Mouse (Mus musculus) embryonic facial prominence, embryonic 14.5 days (tissue): ENCODE results near the gene Cnot3. TPM values are rescaled to one million over a fixed set of nuclear protein-coding genes. Genes with fewer than 3 reads are reported as not detected.
"Not testable (repeated sequence)": the region's sequence is repeated elsewhere in the genome, so short reads cannot be mapped to it uniquely, and the experiment has no call there.

Experiments
- ATAC-seq: fragments of 200-750 bp; cut with Nextera tagmentation; 2 replicates; pipeline ENCODE4 v1.8.0; 2017; ENCODE audit warnings: low read depth, moderate number of reproducible peaks, moderate TSS enrichment
- DNase-seq: peaks from one replicate; pipeline ENCODE4 v3.0.0-alpha.2; 2015; ENCODE audit warnings: low spot score
- H3K27ac ChIP-seq: fragments of 300-500 bp; sonication (generic); replicated peaks from 2 replicates; pipeline ENCODE4 v1.5.1; 2014; ENCODE audit warnings: low read depth, mild to moderate bottlenecking, low read length, moderate library complexity
- H3K27me3 ChIP-seq: fragments of 300-500 bp; sonication (generic); replicated peaks from 2 replicates; pipeline ENCODE4 v1.6.1; 2014; ENCODE audit warnings: low read length; ENCODE audit not compliant: control insufficient read depth, insufficient read depth
- H3K36me3 ChIP-seq: fragments of 300-500 bp; sonication (generic); 2 replicates; pipeline ENCODE4 v1.6.1; 2014; ENCODE audit warnings: low read length, mixed read lengths; ENCODE audit not compliant: control insufficient read depth, insufficient read depth
- H3K4me1 ChIP-seq: fragments of 300-500 bp; sonication (generic); 2 replicates; pipeline ENCODE4 v1.6.1; 2014; ENCODE audit warnings: antibody characterized with exemption, low read length; ENCODE audit not compliant: control insufficient read depth, insufficient read depth
- H3K4me2 ChIP-seq: fragments of 300-500 bp; sonication (generic); 2 replicates; pipeline ENCODE4 v1.6.1; 2014; ENCODE audit warnings: low read depth, mild to moderate bottlenecking, low read length, moderate library complexity, mixed read lengths
- H3K4me3 ChIP-seq: fragments of 300-500 bp; sonication (generic); 2 replicates; pipeline ENCODE4 v1.5.1; 2014; ENCODE audit warnings: low read depth, mild to moderate bottlenecking, low read length
- H3K9ac ChIP-seq: fragments of 300-500 bp; sonication (generic); 2 replicates; pipeline ENCODE4 v1.6.1; 2014; ENCODE audit warnings: low read depth, mild to moderate bottlenecking, low read length, moderate library complexity, mixed read lengths
- H3K9me3 ChIP-seq: fragments of 300-500 bp; sonication (generic); 2 replicates; pipeline ENCODE4 v1.6.1; 2016; ENCODE audit warnings: low read length; ENCODE audit not compliant: control insufficient read depth
- WGBS: fragments of 180-500 bp; shearing (Covaris S2); extraction: QIAGEN DNeasy Blood & Tissue Kit; methylation state at CpG from one replicate; pipeline ENCODE4 v1.1.7; 2014; 5-methylcytosine and 5-hydroxymethylcytosine counted together
- microRNA-seq: library from miRNA; unstranded; fragments of <30 nt; microRNA quantifications from one replicate; pipeline ENCODE4, GENCODE M21; 2016; ENCODE audit warnings: borderline number of aligned reads
- polyA plus RNA-seq: library from polyadenylated mRNA; unstranded; fragments of >200 nt; fragmentation: Nextera tagmentation; extraction: Ambion mirVana; gene quantifications from 2 replicates; pipeline ENCODE4 v1.2.1, GENCODE M21; 2014

Gene Cnot3
- polyA plus RNA-seq, 1 experiment from 2014 or later, result 51.0 TPM

GRCm38 (mm10) chr7:3708447-3708980 lies 63.4 kb downstream of the Cnot3 start:
- not testable (repeated sequence) for ATAC-seq, H3K27me3 ChIP-seq, H3K4me1 ChIP-seq, DNase-seq, H3K4me3 ChIP-seq, H3K9me3 ChIP-seq, H3K4me2 ChIP-seq, H3K27ac ChIP-seq, H3K9ac ChIP-seq
- H3K36me3 ChIP-seq, result peaks cover 38% of the 10 kb centered on the region
- WGBS, result 37% methylated on average over 5 of the region's 5 CpGs

GRCm38 (mm10) chr7:3709000-3709399 lies 63.9 kb downstream of the Cnot3 start:
- WGBS, result 68% methylated on average over 1 of the region's 1 CpGs
- H3K9me3 ChIP-seq, result no peaks in the 10 kb centered on the region
- no peak overlapping the region for H3K4me3 ChIP-seq
- DNase-seq (no peak), ATAC-seq (no peak)
- peaks cover 4% of the 10 kb centered on the region; the same call in 1 of the 2 replicates for H3K4me1 ChIP-seq
- H3K9ac ChIP-seq, result no peak overlapping the region
- H3K36me3 ChIP-seq, result peaks cover 38% of the 10 kb centered on the region
- H3K27ac ChIP-seq, result no peak overlapping the region
- H3K27me3 ChIP-seq, result no peaks in the 10 kb centered on the region
- H3K4me2 ChIP-seq, result no peak overlapping the region

Small RNA genes within 50 kb of the gene (microRNA-seq; reads per million reads assigned to microRNA genes)
- gene Mir3572, result 2.5 reads per million, percentile 11 among the genes with 10 or more reads in this experiment

Other genes with a start within 250 kb of the Cnot3 start
- 13.0 and 14.5 TPM in 2 replicates for gene Cacng6, start 221.1 kb upstream of the Cnot3 start, polyA plus RNA-seq
- 0.22 and 0.29 TPM in 2 replicates for gene Tarm1, start 142.6 kb upstream of the Cnot3 start, polyA plus RNA-seq
- gene Oscar, start 29.1 kb upstream of the Cnot3 start, polyA plus RNA-seq, result 0.22 and 0.49 TPM in 2 replicates
- gene Ndufa3, start 27.9 kb upstream of the Cnot3 start, polyA plus RNA-seq, result 497 and 552 TPM in 2 replicates
- 19.1 and 20.5 TPM in 2 replicates for gene Tfpt, start 15.3 kb upstream of the Cnot3 start, polyA plus RNA-seq
- gene Prpf31, start 15.3 kb upstream of the Cnot3 start, polyA plus RNA-seq, result 74.0 and 88.2 TPM in 2 replicates
- 13.1 and 13.4 TPM in 2 replicates for gene Leng1, start 20.6 kb downstream of the Cnot3 start, polyA plus RNA-seq
- gene Tmc4, start 32.3 kb downstream of the Cnot3 start, polyA plus RNA-seq, result 6.1 and 7.6 TPM in 2 replicates
- gene Tsen34, start 47.6 kb downstream of the Cnot3 start, polyA plus RNA-seq, result 244 and 268 TPM in 2 replicates
- gene Mboat7, start 48.3 kb downstream of the Cnot3 start, polyA plus RNA-seq, result 44.5 and 45.6 TPM in 2 replicates
- 1,544 and 1,554 TPM in 2 replicates for gene Rps9, start 58.7 kb downstream of the Cnot3 start, polyA plus RNA-seq
- 0.92 and 0.97 TPM in 2 replicates for gene Pirb, start 75.1 kb downstream of the Cnot3 start, polyA plus RNA-seq
- gene Gm15448, start 180.4 kb downstream of the Cnot3 start, polyA plus RNA-seq, result not detected in 2 replicates
- 0.22 and 0.58 TPM in 2 replicates for gene Pira2, start 199.8 kb downstream of the Cnot3 start, polyA plus RNA-seq